ENCODE assay signal across 9 mouse cellular contexts in genomic region chr15:77368818-77369320, GRCm38 (mm10). TPM values are rescaled to one million over a fixed set of nuclear protein-coding genes. Genes with fewer than 3 reads are reported as not detected.
DNase-seq lines count a peak whose midpoint lies in the region; ATAC-seq lines count a peak whose summit lies in the region.
"Had no signal": no experiment of that assay in that cellular context is flagged by ENCODE, and none has a peak within 500 bp of the region (broad histone marks: within the 10 kb centered on the region; RNA-seq: fewer than 3 reads in every experiment).

No protein-coding gene starts in this region.

- H3K27ac ChIP-seq in forebrain, embryonic 16.5 days (ENCODE audit: low read length): no peak overlapping the region
- no peak overlapping the region for H3K27ac ChIP-seq in forebrain, embryonic 14.5 days (ENCODE audit: low read depth, low read length)
- peak overlapping the region; percentile 99; the same call in 1 of the 2 replicates for H3K27ac ChIP-seq in embryonic facial prominence, embryonic 13.5 days
- H3K27ac ChIP-seq in midbrain, embryonic 15.5 days: no peak overlapping the region

- peaks cover 29% of the 10 kb centered on the region for H3K4me1 ChIP-seq in forebrain, embryonic 16.5 days (replicated peaks; ENCODE audit: control insufficient read depth, insufficient read depth, low read length)
- H3K4me1 ChIP-seq in forebrain, embryonic 14.5 days (ENCODE audit: control insufficient read depth, insufficient read depth, low read length): peaks cover 13% of the 10 kb centered on the region
- peaks cover 46% of the 10 kb centered on the region for H3K4me1 ChIP-seq in embryonic facial prominence, embryonic 13.5 days
- peaks cover 35% of the 10 kb centered on the region for H3K4me1 ChIP-seq in midbrain, embryonic 15.5 days

- H3K36me3 ChIP-seq in forebrain, embryonic 16.5 days (ENCODE audit: control insufficient read depth, insufficient read depth): no peaks in the 10 kb centered on the region
- no peaks in the 10 kb centered on the region for H3K36me3 ChIP-seq in forebrain, embryonic 14.5 days (ENCODE audit: control insufficient read depth, insufficient read depth, low read length)
- no peaks in the 10 kb centered on the region for H3K36me3 ChIP-seq in embryonic facial prominence, embryonic 13.5 days
- no peaks in the 10 kb centered on the region for H3K36me3 ChIP-seq in midbrain, embryonic 15.5 days (replicated peaks)

- H3K4me2 ChIP-seq in forebrain, embryonic 16.5 days (ENCODE audit: low read length): no peak overlapping the region
- no peak overlapping the region for H3K4me2 ChIP-seq in forebrain, embryonic 14.5 days (ENCODE audit: low read length)
- H3K4me2 ChIP-seq in embryonic facial prominence, embryonic 13.5 days: peak overlapping the region; percentile 56; the same call in 1 of the 2 replicates
- H3K4me2 ChIP-seq in midbrain, embryonic 15.5 days: no peak overlapping the region

- WGBS in forebrain, embryonic 16.5 days: 91% methylated on average over 12 of the region's 12 CpGs
- 90% methylated on average over 12 of the region's 12 CpGs for WGBS in forebrain, embryonic 14.5 days
- WGBS in embryonic facial prominence, embryonic 13.5 days: 72% methylated on average over 12 of the region's 12 CpGs
- WGBS in midbrain, embryonic 15.5 days: 89% methylated on average over 12 of the region's 12 CpGs

- H3K4me3 ChIP-seq in forebrain, embryonic 16.5 days (replicated peaks; ENCODE audit: low read length): no peak overlapping the region
- no peak overlapping the region for H3K4me3 ChIP-seq in forebrain, embryonic 14.5 days (ENCODE audit: low read depth, low read length)
- no peak overlapping the region for H3K4me3 ChIP-seq in embryonic facial prominence, embryonic 13.5 days
- H3K4me3 ChIP-seq in midbrain, embryonic 15.5 days: no peak overlapping the region
- H3K4me3 ChIP-seq: erythroblast, embryonic 14.5 days had no signal

- ATAC-seq in forebrain, embryonic 16.5 days: no peak
- ATAC-seq in forebrain, embryonic 14.5 days: no peak
- no peak for ATAC-seq in embryonic facial prominence, embryonic 13.5 days (ENCODE audit: insufficient number of reproducible peaks, insufficient read depth, low FRiP score, low TSS enrichment, low read depth)
- ATAC-seq in midbrain, embryonic 15.5 days (replicated peaks): 0 out of 2 replicates have a peak, but pooled peaks have one; percentile 33

- H3K9me3 ChIP-seq in forebrain, embryonic 16.5 days (ENCODE audit: control insufficient read depth, low read length): no peaks in the 10 kb centered on the region; the same call in 1 of the 2 replicates
- H3K9me3 ChIP-seq in forebrain, embryonic 14.5 days (replicated peaks; ENCODE audit: control insufficient read depth, low read length): no peaks in the 10 kb centered on the region
- no peaks in the 10 kb centered on the region for H3K9me3 ChIP-seq in embryonic facial prominence, embryonic 13.5 days
- H3K9me3 ChIP-seq in midbrain, embryonic 15.5 days: no peaks in the 10 kb centered on the region

- DNase-seq in forebrain, embryonic 14.5 days (ENCODE audit: low spot score): no peak
- DNase-seq in kidney, postnatal 10 days: peak; percentile 28
- no peak for DNase-seq in kidney, postnatal 25 days
- DNase-seq in ovary, postnatal 14 days (ENCODE audit: low spot score): no peak
- DNase-seq in layer of hippocampus, postnatal 25 days (ENCODE audit: extremely low spot score in 1 of 2, low spot score in 1 of 2): no peak

- peak overlapping the region; percentile 53 for H3K9ac ChIP-seq in forebrain, embryonic 16.5 days (replicated peaks; ENCODE audit: low read depth, low read length)
- H3K9ac ChIP-seq in forebrain, embryonic 14.5 days (ENCODE audit: low read length): no peak overlapping the region
- H3K9ac ChIP-seq in embryonic facial prominence, embryonic 13.5 days: peak overlapping the region; percentile 69; the same call in 1 of the 2 replicates
- no peak overlapping the region for H3K9ac ChIP-seq in midbrain, embryonic 15.5 days

- H3K27me3 ChIP-seq in forebrain, embryonic 16.5 days (replicated peaks; ENCODE audit: control insufficient read depth, insufficient read depth, low read length): no peaks in the 10 kb centered on the region
- no peaks in the 10 kb centered on the region for H3K27me3 ChIP-seq in forebrain, embryonic 14.5 days (replicated peaks; ENCODE audit: control insufficient read depth, insufficient read depth, low read length)
- no peaks in the 10 kb centered on the region for H3K27me3 ChIP-seq in embryonic facial prominence, embryonic 13.5 days
- H3K27me3 ChIP-seq in midbrain, embryonic 15.5 days (replicated peaks): no peaks in the 10 kb centered on the region

RNA-seq across cellular contexts. Expression of gene Apol7a, which starts 30.0 kb away (rescaled TPM):
- polyA plus RNA-seq in forebrain, embryonic 16.5 days (2015; fragmentation: Nextera tagmentation; extraction: Ambion mirVana): not detected in 2 replicates
- not detected in 2 replicates for polyA plus RNA-seq in forebrain, embryonic 14.5 days (2014; fragmentation: Nextera tagmentation; extraction: Ambion mirVana)
- not detected in 2 replicates for polyA plus RNA-seq in embryonic facial prominence, embryonic 13.5 days (2015; fragmentation: Nextera tagmentation; extraction: Ambion mirVana)
- not detected in 2 replicates for polyA plus RNA-seq in midbrain, embryonic 15.5 days (2015; fragmentation: Nextera tagmentation; extraction: Ambion mirVana)
- not detected for total RNA-seq in layer of hippocampus, postnatal 25 days (2021)
- polyA plus RNA-seq: erythroblast, embryonic 14.5 days had no signal

RNA-seq across cellular contexts. Expression of gene Apol9a, which starts 42.1 kb away (rescaled TPM):
- polyA plus RNA-seq in forebrain, embryonic 16.5 days (2015; fragmentation: Nextera tagmentation; extraction: Ambion mirVana): 0.09 TPM in 1 of 2 replicates, not detected in the other
- polyA plus RNA-seq in forebrain, embryonic 14.5 days (2014; fragmentation: Nextera tagmentation; extraction: Ambion mirVana): not detected in 2 replicates
- polyA plus RNA-seq in embryonic facial prominence, embryonic 13.5 days (2015; fragmentation: Nextera tagmentation; extraction: Ambion mirVana): 0.15 TPM in 1 of 2 replicates, not detected in the other
- 0.14 and 0.15 TPM in 2 replicates for polyA plus RNA-seq in midbrain, embryonic 15.5 days (2015; fragmentation: Nextera tagmentation; extraction: Ambion mirVana)
- not detected for total RNA-seq in layer of hippocampus, postnatal 25 days (2021)
- polyA plus RNA-seq: erythroblast, embryonic 14.5 days had no signal

Comparison
In these comparisons a context has a peak if more than half of its experiments do, and no peak if none do; other contexts are left out.
1. H3K9ac ChIP-seq: peak in forebrain, embryonic 16.5 days (single experiment) and embryonic facial prominence, embryonic 13.5 days (single experiment); none in forebrain, embryonic 14.5 days (single experiment) and midbrain, embryonic 15.5 days (single experiment).